Mouse (Mus musculus) C2C12 (cell line): ENCODE results near the gene Cuedc1.

Experiments used
- CTCF ChIP-seq: IDR thresholded peaks from one replicate; pipeline ENCODE4 v1.5.1; 2011; ENCODE audit not compliant: control insufficient read depth, insufficient read depth, insufficient read length
- MYOD1 ChIP-seq: IDR thresholded peaks from one replicate; pipeline ENCODE4 v1.6.1; 2011; ENCODE audit warnings: low read depth; ENCODE audit not compliant: control insufficient read depth, insufficient read length

- no peak for TF ChIP-seq MYOD1
- no peak for TF ChIP-seq CTCF
Observed at GRCm38 (mm10) chr11:88201172-88201571, 103.3 kb downstream of the Cuedc1 start.
